Mouse (Mus musculus) intestine, embryonic 15.5 days (tissue): ENCODE measurements at regions not wholly inside any gene's neighbourhood (a gene's known extent, or its start where the extent isn't known, plus 50 kb on each side); places are given as distances from the start of the nearest gene placed in this dataset.
"Not testable (repeated sequence)": the region's sequence is repeated elsewhere in the genome, so short reads cannot be mapped to it uniquely, and the experiment has no call there.

Experiments used
- ATAC-seq: fragments of 200-750 bp; cut with Nextera tagmentation; 2 replicates; pipeline ENCODE4 v1.8.0; 2017; ENCODE audit warnings: moderate TSS enrichment, moderate library complexity
- H3K27ac ChIP-seq: fragments of 300-500 bp; sonication (generic); 2 replicates; pipeline ENCODE4 v1.5.1; 2015; ENCODE audit warnings: mild to moderate bottlenecking, inconsistent platforms
- H3K27me3 ChIP-seq: fragments of 300-500 bp; sonication (generic); replicated peaks from 2 replicates; pipeline ENCODE4 v1.6.1; 2015; ENCODE audit warnings: inconsistent platforms
- H3K36me3 ChIP-seq: fragments of 300-500 bp; sonication (generic); 2 replicates; pipeline ENCODE4 v1.6.1; 2015; ENCODE audit warnings: inconsistent platforms
- H3K4me1 ChIP-seq: fragments of 300-500 bp; sonication (generic); replicated peaks from 2 replicates; pipeline ENCODE4 v1.6.1; 2015; ENCODE audit warnings: inconsistent platforms
- H3K4me2 ChIP-seq: fragments of 300-500 bp; sonication (generic); replicated peaks from 2 replicates; pipeline ENCODE4 v1.6.1; 2015; ENCODE audit warnings: mild to moderate bottlenecking, inconsistent platforms
- H3K4me3 ChIP-seq: fragments of 300-500 bp; sonication (generic); replicated peaks from 2 replicates; pipeline ENCODE4 v1.5.1; 2015; ENCODE audit warnings: inconsistent platforms
- H3K9ac ChIP-seq: fragments of 300-500 bp; sonication (generic); 2 replicates; pipeline ENCODE4 v1.6.1; 2015; ENCODE audit warnings: inconsistent platforms
- H3K9me3 ChIP-seq: fragments of 300-500 bp; sonication (generic); 2 replicates; pipeline ENCODE4 v1.6.1; 2016; ENCODE audit warnings: inconsistent platforms
- WGBS: fragments of 180-500 bp; shearing (Covaris S2); methylation state at CpG from one replicate; pipeline ENCODE4 v1.1.7; 2015; 5-methylcytosine and 5-hydroxymethylcytosine counted together

- H3K4me1 ChIP-seq = 0 out of 2 replicates have a peak, but pooled peaks cover 4% of the 10 kb centered on the region
- peak; percentile 96 for ATAC-seq
- H3K36me3 ChIP-seq = no peaks in the 10 kb centered on the region
- H3K9me3 ChIP-seq = no peaks in the 10 kb centered on the region
- no peak overlapping the region for H3K27ac ChIP-seq
- H3K4me2 ChIP-seq = peak overlapping the region; percentile 48
- 0 out of 2 replicates have a peak overlapping the region, but pooled peaks have one; percentile 1 for H3K4me3 ChIP-seq
- whole genome bisulfite sequencing = 2% methylated on average over 7 of the region's 7 CpGs
- H3K27me3 ChIP-seq = no peaks in the 10 kb centered on the region
- H3K9ac ChIP-seq = no peak overlapping the region
Measured at GRCm38 (mm10) chr11:25057093-25057521, 979.3 kb downstream of the Bcl11a start.

- H3K4me2 ChIP-seq = peak overlapping the region; percentile 48
- H3K9ac ChIP-seq = no peak overlapping the region
- WGBS = 10% methylated on average over 2 of the region's 2 CpGs
- peak; percentile 80 for ATAC-seq
- 0 out of 2 replicates have a peak, but pooled peaks cover 4% of the 10 kb centered on the region for H3K4me1 ChIP-seq
- H3K27ac ChIP-seq = no peak overlapping the region
- no peaks in the 10 kb centered on the region for H3K36me3 ChIP-seq
- H3K27me3 ChIP-seq = no peaks in the 10 kb centered on the region
- H3K9me3 ChIP-seq = no peaks in the 10 kb centered on the region
- no peak overlapping the region for H3K4me3 ChIP-seq
Measured at GRCm38 (mm10) chr11:25057543-25057942, 979.7 kb downstream of the Bcl11a start.

- Histone ChIP-seq H3K9me3 (no peaks in the 10 kb centered on the region), H3K9ac (no peak overlapping the region), H3K27me3 (no peaks in the 10 kb centered on the region), H3K4me2 (no peak overlapping the region), H3K4me3 (no peak overlapping the region), H3K27ac (0 out of 2 replicates have a peak overlapping the region, but pooled peaks have one; percentile 32), H3K36me3 (no peaks in the 10 kb centered on the region), H3K4me1 (peaks cover 9% of the 10 kb centered on the region; the same call in 1 of the 2 replicates)
- 40% methylated on average over 4 of the region's 4 CpGs for WGBS
- no peak for ATAC-seq
Measured at GRCm38 (mm10) chr11:25063042-25063441, 985.2 kb downstream of the Bcl11a start.

- ATAC-seq = no peak
- 45% methylated on average over 2 of the region's 2 CpGs for WGBS
Measured at GRCm38 (mm10) chr11:25063978-25064377, 986.1 kb downstream of the Bcl11a start.

GRCm38 (mm10) chr11:25099976-25100375, 1022.1 kb downstream of the Bcl11a start:
- ATAC-seq, H3K9me3 ChIP-seq, H3K36me3 ChIP-seq, H3K27me3 ChIP-seq, H3K27ac ChIP-seq, H3K9ac ChIP-seq, H3K4me3 ChIP-seq, H3K4me1 ChIP-seq, H3K4me2 ChIP-seq: not testable (repeated sequence)
- WGBS = 92% methylated on average over 3 of the region's 3 CpGs

More at GRCm38 (mm10) chr11:25063978-25064377, 986.1 kb downstream of the Bcl11a start:
- H3K36me3 ChIP-seq = no peaks in the 10 kb centered on the region
- no peak overlapping the region for H3K4me2 ChIP-seq
- peaks cover 9% of the 10 kb centered on the region; the same call in 1 of the 2 replicates for H3K4me1 ChIP-seq
- H3K9me3 ChIP-seq = no peaks in the 10 kb centered on the region
- H3K9ac ChIP-seq = no peak overlapping the region
- no peak overlapping the region for H3K4me3 ChIP-seq
- H3K27ac ChIP-seq = no peak overlapping the region
- no peaks in the 10 kb centered on the region for H3K27me3 ChIP-seq

GRCm38 (mm10) chr11:25104432-25104831, 1026.6 kb downstream of the Bcl11a start:
- Histone ChIP-seq H3K9me3 (no peaks in the 10 kb centered on the region), H3K36me3 (no peaks in the 10 kb centered on the region), H3K4me1 (no peaks in the 10 kb centered on the region), H3K9ac (no peak overlapping the region), H3K4me2 (no peak overlapping the region), H3K27me3 (no peaks in the 10 kb centered on the region), H3K27ac (no peak overlapping the region), H3K4me3 (no peak overlapping the region)
- WGBS = 48% methylated on average over 8 of the region's 8 CpGs
- ATAC-seq = 0 out of 2 replicates have a peak, but pooled peaks have one; percentile 8

- H3K36me3 ChIP-seq = no peaks in the 10 kb centered on the region
- no peak overlapping the region for H3K4me2 ChIP-seq
- H3K27me3 ChIP-seq = no peaks in the 10 kb centered on the region
- peak; percentile 56 for ATAC-seq
- no peak overlapping the region for H3K9ac ChIP-seq
- H3K9me3 ChIP-seq = no peaks in the 10 kb centered on the region
- H3K4me3 ChIP-seq = no peak overlapping the region
- H3K27ac ChIP-seq = no peak overlapping the region
- no peaks in the 10 kb centered on the region for H3K4me1 ChIP-seq
- WGBS = 23% methylated on average over 2 of the region's 2 CpGs
Measured at GRCm38 (mm10) chr11:25124458-25124857, 1046.6 kb downstream of the Bcl11a start.

- 71% methylated on average over 2 of the region's 2 CpGs for WGBS
- no peak overlapping the region for H3K4me3 ChIP-seq
- no peaks in the 10 kb centered on the region for H3K27me3 ChIP-seq
- H3K4me1 ChIP-seq = no peaks in the 10 kb centered on the region
- ATAC-seq = no peak
- no peak overlapping the region for H3K4me2 ChIP-seq
- no peaks in the 10 kb centered on the region for H3K36me3 ChIP-seq
- no peaks in the 10 kb centered on the region for H3K9me3 ChIP-seq
- H3K9ac ChIP-seq = no peak overlapping the region
- H3K27ac ChIP-seq = no peak overlapping the region
Measured at GRCm38 (mm10) chr11:25142226-25142625, 1064.4 kb downstream of the Bcl11a start.

- WGBS = 64% methylated on average over 4 of the region's 4 CpGs
- H3K36me3 ChIP-seq = no peaks in the 10 kb centered on the region
- ATAC-seq = no peak
Measured at GRCm38 (mm10) chr11:25142833-25143232, 1065.0 kb downstream of the Bcl11a start.

GRCm38 (mm10) chr11:25147287-25147686, 1063.3 kb downstream of the 5730522E02Rik start:
- Histone ChIP-seq H3K9ac (no peak overlapping the region), H3K27me3 (no peaks in the 10 kb centered on the region), H3K27ac (no peak overlapping the region), H3K9me3 (no peaks in the 10 kb centered on the region), H3K4me1 (no peaks in the 10 kb centered on the region), H3K4me2 (no peak overlapping the region), H3K4me3 (no peak overlapping the region), H3K36me3 (no peaks in the 10 kb centered on the region)
- 80% methylated on average over 3 of the region's 3 CpGs for WGBS
- ATAC-seq = no peak

More at GRCm38 (mm10) chr11:25142833-25143232, 1065.0 kb downstream of the Bcl11a start:
- H3K4me1 ChIP-seq = no peaks in the 10 kb centered on the region
- H3K9me3 ChIP-seq = no peaks in the 10 kb centered on the region
- H3K9ac ChIP-seq = no peak overlapping the region
- H3K4me3 ChIP-seq = no peak overlapping the region
- H3K4me2 ChIP-seq = no peak overlapping the region
- no peaks in the 10 kb centered on the region for H3K27me3 ChIP-seq
- H3K27ac ChIP-seq = no peak overlapping the region

- H3K4me3 ChIP-seq = no peak overlapping the region
- no peaks in the 10 kb centered on the region for H3K27me3 ChIP-seq
- 39% methylated on average over 5 of the region's 5 CpGs for WGBS
- no peaks in the 10 kb centered on the region for H3K4me1 ChIP-seq
- H3K9ac ChIP-seq = no peak overlapping the region
- no peaks in the 10 kb centered on the region for H3K36me3 ChIP-seq
- no peak for ATAC-seq
- no peaks in the 10 kb centered on the region for H3K9me3 ChIP-seq
- H3K4me2 ChIP-seq = no peak overlapping the region
- H3K27ac ChIP-seq = no peak overlapping the region
Measured at GRCm38 (mm10) chr11:25156705-25157104, 1053.9 kb downstream of the 5730522E02Rik start.

- WGBS = 41% methylated on average over 11 of the region's 11 CpGs
- H3K9me3 ChIP-seq = no peaks in the 10 kb centered on the region
- ATAC-seq = no peak
Measured at GRCm38 (mm10) chr11:25157135-25157860, 1053.3 kb downstream of the 5730522E02Rik start.

GRCm38 (mm10) chr11:25157861-25158245, 1052.7 kb downstream of the 5730522E02Rik start:
- Histone ChIP-seq H3K27ac (no peak overlapping the region), H3K27me3 (no peaks in the 10 kb centered on the region), H3K9me3 (no peaks in the 10 kb centered on the region), H3K4me2 (no peak overlapping the region), H3K4me3 (no peak overlapping the region), H3K9ac (no peak overlapping the region), H3K4me1 (no peaks in the 10 kb centered on the region), H3K36me3 (no peaks in the 10 kb centered on the region)
- ATAC-seq = no peak
- WGBS = 68% methylated on average over 3 of the region's 3 CpGs

More at GRCm38 (mm10) chr11:25157135-25157860, 1053.3 kb downstream of the 5730522E02Rik start:
- H3K36me3 ChIP-seq = no peaks in the 10 kb centered on the region
- no peak overlapping the region for H3K4me3 ChIP-seq
- no peaks in the 10 kb centered on the region for H3K4me1 ChIP-seq
- H3K27me3 ChIP-seq = no peaks in the 10 kb centered on the region
- H3K9ac ChIP-seq = no peak overlapping the region
- H3K4me2 ChIP-seq = no peak overlapping the region
- no peak overlapping the region for H3K27ac ChIP-seq
